Mouse (Mus musculus) naive thymus-derived CD4-positive, alpha-beta T cell, adult 5 months (primary cell): Measurements from ENCODE around the gene Nsun2. TPM values are rescaled to one million over a fixed set of nuclear protein-coding genes. Genes with fewer than 3 reads are reported as not detected.

Experiments
- polyA plus RNA-seq: library from polyadenylated mRNA; unstranded; fragments of 100-300 nt; shearing (Covaris generic); gene quantifications from one replicate; pipeline ENCODE4 v1.2.1, GENCODE M21; 2017

The Nsun2 gene
- 153 TPM for polyA plus RNA-seq

GRCm38 (mm10) chr13:69533405-69534333 is at the start of gene Nsun2:
Gene Nsun2 (plus strand): TSS chr13:69533746.

GRCm38 (mm10) chr13:69534334-69534653 is 748 bp downstream of the Nsun2 start, which contains the start of gene Tent4a:
Gene Tent4a (minus strand): TSS chr13:69534617.

DNA sequence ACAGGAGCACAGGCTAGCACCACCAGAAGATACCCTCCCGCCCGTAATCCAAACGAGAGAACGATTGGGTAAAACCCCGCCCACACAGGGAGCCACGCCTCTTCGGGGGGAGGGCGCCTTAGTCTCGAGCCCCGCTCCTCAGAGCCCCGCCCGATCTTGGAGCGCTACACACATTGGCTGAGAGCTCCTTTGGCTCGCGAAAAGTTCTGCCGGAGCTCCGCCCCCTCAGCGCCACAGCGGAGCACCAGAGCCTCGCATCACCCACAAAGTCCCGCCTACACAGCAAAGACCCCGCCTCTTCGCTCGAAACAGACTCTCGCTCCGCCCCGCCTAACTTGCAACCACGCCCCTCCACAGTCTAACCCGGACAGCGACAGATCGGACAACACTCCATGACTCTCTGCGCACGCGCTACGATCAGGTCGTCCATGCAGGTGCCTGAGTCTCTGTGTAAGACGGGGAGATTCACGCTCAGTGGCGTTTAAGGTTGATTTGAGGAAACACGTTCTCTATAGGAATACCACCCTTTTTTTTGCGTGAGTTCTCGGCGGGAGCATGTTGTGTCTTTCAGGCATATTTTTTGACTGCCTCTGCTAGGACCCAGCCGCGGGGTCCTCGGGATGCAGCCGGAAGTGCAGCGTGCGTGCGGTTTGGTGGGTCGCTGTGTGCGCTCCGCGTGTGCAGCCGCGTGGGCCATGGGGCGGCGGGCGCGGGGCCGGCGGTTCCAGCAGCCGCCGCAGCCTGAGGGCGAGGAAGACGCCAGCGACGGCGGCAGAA is 78.0 kb downstream of the Nsun2 start, which contains the start of gene Srd5a1:
Gene Srd5a1 (minus strand): TSS at position 45 of the 777 bp plus-strand sequence.

Other genes starting within 250 kb of the Nsun2 start
- gene Tent4a, start 871 bp downstream of the Nsun2 start, polyA plus RNA-seq: 14.8 TPM
- 0.49 TPM for gene Srd5a1, start 77.7 kb downstream of the Nsun2 start, polyA plus RNA-seq
- not detected for gene Ube2ql1, start 206.1 kb downstream of the Nsun2 start, polyA plus RNA-seq